Mouse (Mus musculus): ENCODE results near the gene Ing5. TPM values are rescaled to one million over a fixed set of nuclear protein-coding genes. Genes with fewer than 3 reads are reported as not detected.

Gene Ing5
- polyA plus RNA-seq, 1 experiment from 2014 or later, result 6.0 TPM

DNA sequence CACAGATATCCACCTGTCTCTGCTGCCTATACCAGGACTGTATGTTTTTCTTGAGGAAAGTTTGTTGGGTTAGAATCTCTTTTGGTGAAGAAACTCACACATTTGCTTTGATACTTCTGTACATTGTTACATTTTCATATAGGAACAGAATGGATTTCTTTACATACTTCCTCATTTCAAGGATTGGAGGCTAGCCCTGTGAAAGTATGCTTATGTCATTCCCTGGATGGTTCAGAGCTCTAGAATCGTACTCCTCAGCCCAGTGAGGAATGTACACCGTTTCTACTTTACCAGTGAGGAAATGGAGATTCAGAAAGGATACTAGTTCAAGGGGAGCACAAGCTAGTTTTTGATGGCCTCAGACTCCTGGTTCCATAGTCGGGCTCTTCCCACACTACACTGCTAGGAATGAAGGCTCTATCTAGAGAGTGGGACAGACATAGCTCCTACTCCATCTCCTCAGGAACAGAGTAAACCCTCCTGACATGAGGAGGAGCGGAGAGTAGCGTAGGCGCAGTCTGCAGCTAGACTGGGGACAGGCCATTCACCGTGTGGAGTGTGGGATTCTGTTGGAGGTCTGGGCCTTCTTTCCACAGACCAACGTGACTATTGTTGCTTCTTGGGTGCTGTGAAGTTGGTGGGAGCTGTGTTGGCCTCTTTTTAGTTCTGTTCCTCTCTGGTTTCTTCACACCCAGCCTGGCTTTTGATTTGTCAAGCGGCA is 38.7 kb upstream of the Ing5 start:
- Histone ChIP-seq H3K4me2 (replicated peaks; ENCODE audit: low read depth) (no peak overlapping the region), H3K9ac (ENCODE audit: low read depth, low read length) (no peak overlapping the region), H3K27ac (ENCODE audit: low read depth, low read length) (no peak overlapping the region), H3K4me3 (ENCODE audit: low read depth, low read length) (no peak overlapping the region), H3K9me3 (ENCODE audit: control insufficient read depth) (no peaks in the 10 kb centered on the region), H3K36me3 (ENCODE audit: control insufficient read depth, insufficient read depth) (peaks cover 8% of the 10 kb centered on the region; the same call in 1 of the 2 replicates), H3K27me3 (replicated peaks; ENCODE audit: control insufficient read depth, insufficient read depth, low read length) (no peaks in the 10 kb centered on the region), H3K4me1 (replicated peaks; ENCODE audit: control insufficient read depth, insufficient read depth, low read length) (no peaks in the 10 kb centered on the region)
- TF ChIP-seq CTCF (IDR thresholded peaks at IDR 0.05; ENCODE audit: low read depth), result no peak
- WGBS, result 90% methylated on average over 9 of the region's 9 CpGs
- ATAC-seq, result no peak

DNA sequence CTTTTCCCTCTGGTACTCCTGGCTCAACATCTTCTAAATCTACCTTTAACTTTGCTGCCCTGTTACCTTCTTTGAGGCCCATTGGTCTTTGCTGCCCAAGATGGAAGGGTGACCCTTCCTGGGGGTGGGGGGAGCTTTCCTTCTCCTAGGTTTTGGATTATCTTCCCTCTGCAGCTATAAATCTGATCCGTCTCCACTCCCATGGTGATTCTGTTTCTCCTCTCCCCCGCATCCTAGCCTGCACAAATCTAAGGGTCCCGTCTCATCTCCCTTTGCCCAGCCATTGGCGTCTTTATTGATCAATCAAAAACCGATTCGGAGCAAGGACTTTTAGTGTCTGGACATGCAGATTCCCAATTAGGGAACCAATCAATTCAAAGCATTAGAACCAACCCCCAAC is 36.2 kb upstream of the Ing5 start:
- no peak for ATAC-seq
- Histone ChIP-seq H3K9ac (ENCODE audit: low read depth, low read length) (no peak overlapping the region), H3K36me3 (ENCODE audit: control insufficient read depth, insufficient read depth) (peaks cover 15% of the 10 kb centered on the region; the same call in 1 of the 2 replicates), H3K27me3 (replicated peaks; ENCODE audit: control insufficient read depth, insufficient read depth, low read length) (no peaks in the 10 kb centered on the region), H3K27ac (ENCODE audit: low read depth, low read length) (no peak overlapping the region), H3K4me1 (replicated peaks; ENCODE audit: control insufficient read depth, insufficient read depth, low read length) (no peaks in the 10 kb centered on the region), H3K4me3 (ENCODE audit: low read depth, low read length) (no peak overlapping the region), H3K9me3 (ENCODE audit: control insufficient read depth) (no peaks in the 10 kb centered on the region), H3K4me2 (replicated peaks; ENCODE audit: low read depth) (no peak overlapping the region)
- 96% methylated on average over 6 of the region's 6 CpGs for whole genome bisulfite sequencing
- no peak for TF ChIP-seq CTCF (IDR thresholded peaks at IDR 0.05; ENCODE audit: low read depth)

DNA sequence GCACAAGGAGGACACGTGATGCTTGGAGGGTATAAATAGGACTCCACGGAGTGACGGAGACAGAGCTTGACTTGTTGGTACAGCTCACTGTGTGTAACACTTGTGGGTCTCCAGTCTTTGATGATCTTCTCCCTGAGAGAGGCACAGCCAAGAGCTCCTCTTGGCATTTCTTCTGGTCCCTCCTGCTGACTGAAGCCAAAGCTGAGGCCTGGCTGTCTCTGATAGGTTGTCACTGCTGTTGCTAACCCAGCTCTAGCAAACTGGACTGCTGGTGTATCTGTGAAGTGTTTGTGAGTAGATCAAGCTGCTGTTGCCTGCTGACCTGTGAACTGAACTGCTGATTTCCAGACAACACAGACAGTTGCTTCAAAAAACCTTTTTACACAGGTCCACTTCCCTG is 33.9 kb upstream of the Ing5 start:
- peaks cover 32% of the 10 kb centered on the region for H3K36me3 ChIP-seq (ENCODE audit: control insufficient read depth, insufficient read depth)
- H3K9me3 ChIP-seq (ENCODE audit: control insufficient read depth), result no peaks in the 10 kb centered on the region
- 96% methylated on average over 3 of the region's 3 CpGs for whole genome bisulfite sequencing
- no peak overlapping the region for H3K4me2 ChIP-seq (replicated peaks; ENCODE audit: low read depth)
- TF ChIP-seq CTCF (IDR thresholded peaks at IDR 0.05; ENCODE audit: low read depth), result no peak
- no peaks in the 10 kb centered on the region for H3K4me1 ChIP-seq (replicated peaks; ENCODE audit: control insufficient read depth, insufficient read depth, low read length)
- no peak overlapping the region for H3K9ac ChIP-seq (ENCODE audit: low read depth, low read length)
- no peaks in the 10 kb centered on the region for H3K27me3 ChIP-seq (replicated peaks; ENCODE audit: control insufficient read depth, insufficient read depth, low read length)
- no peak for ATAC-seq
- no peak overlapping the region for H3K4me3 ChIP-seq (ENCODE audit: low read depth, low read length)
- no peak overlapping the region for H3K27ac ChIP-seq (ENCODE audit: low read depth, low read length)

DNA sequence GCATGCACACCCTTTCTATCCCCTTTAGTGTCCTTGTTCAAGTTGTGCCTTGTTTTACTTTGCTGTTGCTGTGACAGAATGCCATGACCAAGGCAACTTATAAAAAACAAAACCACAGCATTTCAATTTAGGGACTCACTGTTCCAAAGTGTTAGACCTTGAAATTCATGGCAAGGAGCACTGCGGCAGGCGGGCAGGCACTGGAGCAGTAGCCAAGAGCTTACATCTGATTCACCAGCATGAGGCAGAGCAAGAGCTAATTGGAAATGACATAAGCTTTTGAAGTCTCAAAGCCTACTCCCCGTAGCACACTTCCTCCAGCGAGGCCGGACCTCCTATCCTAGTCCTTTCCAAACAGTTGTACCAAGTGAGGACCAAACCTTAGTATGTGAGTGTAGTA is 27.1 kb upstream of the Ing5 start:
- Histone ChIP-seq H3K4me3 (ENCODE audit: low read depth, low read length) (no peak overlapping the region), H3K27ac (ENCODE audit: low read depth, low read length) (no peak overlapping the region), H3K36me3 (ENCODE audit: control insufficient read depth, insufficient read depth) (peaks cover 73% of the 10 kb centered on the region), H3K4me1 (replicated peaks; ENCODE audit: control insufficient read depth, insufficient read depth, low read length) (no peaks in the 10 kb centered on the region), H3K27me3 (replicated peaks; ENCODE audit: control insufficient read depth, insufficient read depth, low read length) (no peaks in the 10 kb centered on the region), H3K9me3 (ENCODE audit: control insufficient read depth) (no peaks in the 10 kb centered on the region), H3K9ac (ENCODE audit: low read depth, low read length) (no peak overlapping the region), H3K4me2 (replicated peaks; ENCODE audit: low read depth) (no peak overlapping the region)
- no peak for ATAC-seq
- WGBS, result 95% methylated on average over 5 of the region's 5 CpGs
- no peak for TF ChIP-seq CTCF (IDR thresholded peaks at IDR 0.05; ENCODE audit: low read depth)

DNA sequence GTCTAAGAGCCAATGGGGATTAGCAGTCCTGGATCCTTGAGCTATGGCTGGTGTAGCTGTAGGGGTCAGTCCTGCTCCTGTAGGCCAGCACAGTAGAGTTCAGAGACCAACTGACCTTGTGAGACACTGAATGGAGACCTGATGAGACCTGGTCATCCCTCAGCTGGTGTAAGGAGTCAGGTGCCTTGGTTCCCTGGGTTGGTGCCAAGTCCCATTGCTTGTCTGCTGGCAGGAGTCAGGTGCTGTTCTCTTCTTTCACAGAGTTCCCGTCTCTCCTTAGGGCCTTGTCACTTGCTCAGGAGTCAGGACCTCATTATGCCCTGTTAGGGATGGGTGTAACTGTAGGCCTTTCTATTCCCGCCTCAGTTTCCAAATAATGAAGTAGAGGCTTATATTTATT is 16.9 kb upstream of the Ing5 start:
- no peaks in the 10 kb centered on the region for H3K9me3 ChIP-seq (ENCODE audit: control insufficient read depth)
- H3K4me1 ChIP-seq (replicated peaks; ENCODE audit: control insufficient read depth, insufficient read depth, low read length), result no peaks in the 10 kb centered on the region
- H3K27me3 ChIP-seq (replicated peaks; ENCODE audit: control insufficient read depth, insufficient read depth, low read length), result no peaks in the 10 kb centered on the region
- ATAC-seq, result no peak
- no peak for TF ChIP-seq CTCF (IDR thresholded peaks at IDR 0.05; ENCODE audit: low read depth)
- H3K4me3 ChIP-seq (ENCODE audit: low read depth, low read length), result no peak overlapping the region
- no peak overlapping the region for H3K9ac ChIP-seq (ENCODE audit: low read depth, low read length)
- H3K36me3 ChIP-seq (ENCODE audit: control insufficient read depth, insufficient read depth), result peaks cover 89% of the 10 kb centered on the region
- H3K4me2 ChIP-seq (replicated peaks; ENCODE audit: low read depth), result no peak overlapping the region
- H3K27ac ChIP-seq (ENCODE audit: low read depth, low read length), result 0 out of 2 replicates have a peak overlapping the region, but pooled peaks have one; percentile 15
- 87% methylated on average over 2 of the region's 2 CpGs for WGBS

DNA sequence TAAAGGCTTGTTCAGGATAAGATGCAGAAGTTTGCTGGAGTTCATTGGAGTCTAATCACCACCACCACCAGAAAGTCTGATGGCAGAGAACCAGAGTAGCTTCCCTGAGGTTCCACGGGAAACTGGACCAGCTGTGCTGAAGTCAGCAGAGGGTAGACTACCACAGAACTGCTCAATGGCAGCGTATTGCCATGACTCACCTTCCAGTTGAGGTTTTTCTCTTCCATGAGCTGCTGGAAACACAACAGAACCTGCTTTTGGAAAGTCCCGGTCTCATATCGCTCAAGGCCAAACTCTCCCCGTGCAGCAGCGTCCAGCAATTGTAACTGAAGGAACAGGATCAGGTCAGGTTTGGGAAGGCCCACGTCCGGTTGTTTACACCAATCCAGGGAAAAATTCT is 9.2 kb upstream of the Ing5 start:
- 90% methylated on average over 8 of the region's 8 CpGs for WGBS
- Histone ChIP-seq H3K36me3 (ENCODE audit: control insufficient read depth, insufficient read depth) (peaks cover 64% of the 10 kb centered on the region), H3K27ac (ENCODE audit: low read depth, low read length) (no peak overlapping the region), H3K9ac (ENCODE audit: low read depth, low read length) (no peak overlapping the region), H3K27me3 (replicated peaks; ENCODE audit: control insufficient read depth, insufficient read depth, low read length) (no peaks in the 10 kb centered on the region), H3K4me2 (replicated peaks; ENCODE audit: low read depth) (no peak overlapping the region), H3K4me1 (replicated peaks; ENCODE audit: control insufficient read depth, insufficient read depth, low read length) (no peaks in the 10 kb centered on the region), H3K9me3 (ENCODE audit: control insufficient read depth) (no peaks in the 10 kb centered on the region), H3K4me3 (ENCODE audit: low read depth, low read length) (no peak overlapping the region)
- ATAC-seq, result no peak
- no peak for TF ChIP-seq CTCF (IDR thresholded peaks at IDR 0.05; ENCODE audit: low read depth)
